ENCODE assay signal across 9 mouse cellular contexts in the genomic region with DNA sequence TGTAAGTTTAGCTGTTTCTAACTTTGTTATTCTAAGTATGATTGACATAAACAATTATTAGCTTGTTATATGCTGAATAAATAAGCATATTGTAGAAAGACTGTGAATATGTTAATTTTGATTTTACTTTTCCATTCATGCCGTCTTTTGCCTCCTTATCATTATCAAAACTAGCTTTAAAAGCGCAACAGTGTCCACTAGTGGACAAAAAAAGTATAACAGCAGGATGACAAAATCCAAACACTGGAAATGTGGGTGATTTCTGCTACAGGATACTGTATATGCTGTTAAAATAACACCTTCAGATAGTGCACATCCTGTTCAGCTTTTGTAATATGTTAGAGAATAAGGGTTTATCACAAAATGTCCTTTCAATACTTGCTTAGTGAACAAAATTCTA.
DNase-seq lines count a peak whose midpoint lies in the region; ATAC-seq and TF ChIP-seq lines count a peak whose summit lies in the region.
"Had no signal": no experiment of that assay in that cellular context is flagged by ENCODE, and none has a peak within 500 bp of the region (broad histone marks: within the 10 kb centered on the region; RNA-seq: fewer than 3 reads in every experiment).

No protein-coding gene starts in this region.

- no peak for TF ChIP-seq POLR2A in lung, adult 2 months (IDR thresholded peaks at IDR 0.05; ENCODE audit: borderline replicate concordance, extremely low read depth, low read depth, low read length)

- ATAC-seq in lung, embryonic 14.5 days (ENCODE audit: insufficient read depth), result no peak
- ATAC-seq in activated CD4-positive, CD25-positive, alpha-beta regulatory T cell, adult 4 months, result no peak
- ATAC-seq: forebrain, embryonic 16.5 days had no signal

- 8% methylated on average over 2 of the region's 2 CpGs for WGBS in lung, embryonic 14.5 days
- WGBS in lung, adult 2 months, result 16% methylated on average over 2 of the region's 2 CpGs

- no peaks in the 10 kb centered on the region for H3K36me3 ChIP-seq in lung, embryonic 14.5 days (ENCODE audit: insufficient read depth)

- H3K27ac ChIP-seq in lung, embryonic 14.5 days (ENCODE audit: low read depth), result no peak overlapping the region

- peak; percentile 11 for DNase-seq in heart, postnatal 4 days
- DNase-seq in heart, adult 8-10 months (ENCODE audit: low spot score), result no peak
- peak; percentile 72 for DNase-seq in lung, embryonic 14.5 days
- DNase-seq in lung, adult 2 months, result no peak
- peak; percentile 1 for DNase-seq in MEL-GATA-1-ER (ENCODE audit: extremely low read depth, low read depth)
- peak; percentile 35 for DNase-seq in embryo, embryonic 9.5 days (ENCODE audit: extremely low spot score)
- no peak for DNase-seq in adrenal gland, postnatal 25 days

- H3K4me2 ChIP-seq in lung, embryonic 14.5 days, result no peak overlapping the region

- no peaks in the 10 kb centered on the region for H3K27me3 ChIP-seq in lung, embryonic 14.5 days (ENCODE audit: insufficient read depth, low read length)

- no peak overlapping the region for H3K4me3 ChIP-seq in lung, embryonic 14.5 days (ENCODE audit: low read depth, low read length)
- no peak overlapping the region for H3K4me3 ChIP-seq in lung, adult 2 months (replicated peaks; ENCODE audit: extremely low read depth, low read depth, low read length)

- no peaks in the 10 kb centered on the region for H3K9me3 ChIP-seq in lung, embryonic 14.5 days (ENCODE audit: low read depth, low read length)

- no peak overlapping the region for H3K9ac ChIP-seq in lung, embryonic 14.5 days

- H3K4me1 ChIP-seq in lung, embryonic 14.5 days (ENCODE audit: insufficient read depth), result no peaks in the 10 kb centered on the region
- H3K4me1 ChIP-seq in lung, adult 2 months (ENCODE audit: control insufficient read depth, insufficient read depth, low read length), result no peaks in the 10 kb centered on the region

- peak; percentile 67 for TF ChIP-seq CTCF in lung, embryonic 14.5 days (IDR thresholded peaks at IDR 0.05; ENCODE audit: low read depth)
- TF ChIP-seq CTCF in lung, adult 2 months (IDR thresholded peaks at IDR 0.05; ENCODE audit: insufficient read depth, low read length), result no peak; the same call in 1 of the 2 replicates

Comparison
In these comparisons a context has a peak if more than half of its experiments do, and no peak if none do; other contexts are left out.
1. DNase-seq: peak in heart, postnatal 4 days (single experiment), lung, embryonic 14.5 days (single experiment), MEL-GATA-1-ER (single experiment) and embryo, embryonic 9.5 days (single experiment); none in heart, adult 8-10 months (single experiment), lung, adult 2 months (single experiment) and adrenal gland, postnatal 25 days (single experiment).